Mouse (Mus musculus): ENCODE measurements around the gene Oaf. TPM values are rescaled to one million over a fixed set of nuclear protein-coding genes. Genes with fewer than 3 reads are reported as not detected.

Oaf gene
- polyA plus RNA-seq (2012; rRNA removed; ENCODE audit: low replicate concordance), result 57.0 and 59.7 TPM in 2 replicates

DNA sequence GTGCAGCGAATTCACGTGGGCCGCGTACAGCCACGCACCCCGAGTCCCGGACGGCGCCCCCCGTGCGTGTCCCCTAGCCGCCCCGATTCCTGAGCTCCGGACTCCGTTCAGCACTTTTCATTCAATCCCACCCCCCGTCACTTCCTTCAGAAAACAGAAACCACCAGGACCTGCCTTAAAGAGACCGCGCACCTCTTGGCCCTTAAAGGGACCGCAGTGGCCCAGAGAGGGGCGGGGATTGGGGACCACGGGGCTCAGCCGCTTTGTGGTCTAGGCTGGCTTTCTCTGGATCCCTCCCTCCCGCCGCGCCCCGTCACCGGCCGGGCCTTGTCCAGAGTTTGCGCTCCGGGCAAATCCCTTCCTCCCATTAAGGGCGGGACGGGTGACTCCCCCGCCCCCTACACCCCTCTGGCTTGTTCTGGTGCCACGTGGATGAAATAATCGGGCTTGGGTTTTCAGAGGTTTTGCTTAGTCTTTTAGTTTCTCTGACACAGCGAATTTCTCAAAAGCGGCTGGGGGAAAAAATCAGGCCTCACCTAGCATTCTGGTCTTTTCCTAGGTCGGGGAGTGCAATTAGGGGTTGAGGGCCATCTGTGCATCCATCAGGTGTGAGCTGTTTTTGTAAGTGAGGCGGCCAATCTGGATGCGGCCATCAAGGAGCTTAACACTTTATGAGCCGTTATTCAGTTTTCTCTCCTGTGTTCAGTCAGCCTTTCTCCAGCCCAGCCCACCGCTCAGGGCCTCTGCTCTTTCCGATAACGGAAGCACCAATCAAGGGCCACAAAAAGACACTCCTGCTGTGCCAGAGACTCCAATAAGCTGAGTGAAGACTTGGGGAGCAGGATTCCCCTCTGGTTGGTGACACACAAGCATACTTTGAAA is at the start of gene Oaf:
TSS of gene Oaf (minus strand) at position 200 of the 882 bp plus-strand sequence.

DNA sequence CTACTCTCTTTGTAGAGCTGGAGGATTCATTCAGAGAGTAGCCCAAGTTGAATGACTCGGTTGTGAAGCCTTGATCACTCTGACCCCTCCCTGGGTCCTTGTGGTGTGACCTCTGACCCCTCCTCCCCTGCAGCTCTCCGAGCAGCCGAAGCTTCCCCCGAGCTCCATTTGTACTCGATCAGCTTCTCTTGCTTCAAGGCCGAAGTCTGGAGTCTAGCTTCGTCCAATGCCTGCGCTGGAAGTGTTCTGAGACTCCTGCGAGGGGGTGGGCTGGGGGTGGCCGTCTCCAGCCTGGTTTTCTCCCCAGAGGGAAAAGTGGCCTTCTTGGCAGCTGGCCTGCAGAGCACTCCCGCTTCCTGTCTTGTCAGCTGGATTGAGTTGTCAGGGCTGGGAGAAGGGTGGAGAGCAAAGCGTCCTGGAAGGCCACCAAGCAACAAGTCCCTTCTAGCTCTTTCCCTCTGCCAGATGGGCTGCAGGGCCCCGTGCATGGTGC is 29.5 kb downstream of the Oaf start, which contains the start of gene Pou2f3:
TSS of gene Pou2f3 (minus strand) at position 180 of the 493 bp plus-strand sequence.

Other genes with a start within 250 kb of the Oaf start
- gene Arhgef12, start 132.7 kb downstream of the Oaf start, polyA plus RNA-seq (2012; rRNA removed; ENCODE audit: low replicate concordance), result 18.6 and 34.5 TPM in 2 replicates
- 1.5 and 3.3 TPM in 2 replicates for gene Tmem136, start 123.3 kb downstream of the Oaf start, polyA plus RNA-seq (2012; rRNA removed; ENCODE audit: low replicate concordance)
- 0.17 and 1.2 TPM in 2 replicates for gene Pou2f3, start 29.5 kb downstream of the Oaf start, polyA plus RNA-seq (2012; rRNA removed; ENCODE audit: low replicate concordance)
- 19.2 and 30.4 TPM in 2 replicates for gene Trim29, start 70.9 kb upstream of the Oaf start, polyA plus RNA-seq (2012; rRNA removed; ENCODE audit: low replicate concordance)